Mouse (Mus musculus): ENCODE data around the gene Rsbn1l. TPM values are rescaled to one million over a fixed set of nuclear protein-coding genes. Genes with fewer than 3 reads are reported as not detected.

Gene Rsbn1l
- total RNA-seq, 2 experiments from 2014 or later: 16.8 to 17.8 TPM

GRCm38 (mm10) chr5:20858404-20858803 is 97.8 kb downstream of the Rsbn1l start:
- intact Hi-C loops (cut with DNase I): no loop called here
- no peak overlapping the region for H3K27ac ChIP-seq
- no peak for DNase-seq (ENCODE audit: extremely low spot score in 1 of 2, low spot score in 2 of 2)
- TF ChIP-seq CTCF (IDR thresholded peaks at IDR 0.05): no peak
- no peak overlapping the region for H3K4me3 ChIP-seq

GRCm38 (mm10) chr5:20855066-20855465 is 101.1 kb downstream of the Rsbn1l start:
- no peak for TF ChIP-seq CTCF (IDR thresholded peaks at IDR 0.05)
- H3K4me3 ChIP-seq: no peak overlapping the region
- no peak overlapping the region for H3K27ac ChIP-seq
- intact Hi-C loops (cut with DNase I): no loop called here
- DNase-seq (ENCODE audit: extremely low spot score in 1 of 2, low spot score in 2 of 2): no peak

- TF ChIP-seq CTCF (IDR thresholded peaks at IDR 0.05): no peak
Observed at GRCm38 (mm10) chr5:20847010-20847409, 109.2 kb downstream of the Rsbn1l start.

GRCm38 (mm10) chr5:20843816-20844215 is 112.4 kb downstream of the Rsbn1l start:
- Histone ChIP-seq H3K27ac (no peak overlapping the region), H3K4me3 (no peak overlapping the region)
- intact Hi-C loops (cut with DNase I): no loop called here
- TF ChIP-seq CTCF (IDR thresholded peaks at IDR 0.05): no peak
- DNase-seq (ENCODE audit: extremely low spot score in 1 of 2, low spot score in 2 of 2): no peak

More at GRCm38 (mm10) chr5:20847010-20847409, 109.2 kb downstream of the Rsbn1l start:
- intact Hi-C loops (cut with DNase I): no loop called here
- Histone ChIP-seq H3K27ac (no peak overlapping the region), H3K4me3 (no peak overlapping the region)
- no peak for DNase-seq (ENCODE audit: extremely low spot score in 1 of 2, low spot score in 2 of 2)

GRCm38 (mm10) chr5:20843405-20843804 is 112.8 kb downstream of the Rsbn1l start:
- no peak for DNase-seq (ENCODE audit: extremely low spot score in 1 of 2, low spot score in 2 of 2)
- TF ChIP-seq CTCF (IDR thresholded peaks at IDR 0.05): no peak
- intact Hi-C loops (cut with DNase I): no loop called here
- Histone ChIP-seq H3K27ac (no peak overlapping the region), H3K4me3 (no peak overlapping the region)

Other genes with a start within 250 kb of the Rsbn1l start
- gene Phtf2, start 74.3 kb downstream of the Rsbn1l start, total RNA-seq (2021): 10 to 100 TPM; 14.9 to 23.1 TPM
- 10 to 100 TPM; 22.1 to 25.8 TPM for gene Tmem60, start 74.2 kb downstream of the Rsbn1l start, total RNA-seq (2021)
- 10 to 100 TPM; 40.4 to 42.2 TPM for gene Ptpn12, start 99.5 kb upstream of the Rsbn1l start, total RNA-seq (2021)
- gene Gsap, start 229.9 kb upstream of the Rsbn1l start, total RNA-seq (2021): 1 to 10 TPM; 4.6 to 6.4 TPM

Data from left cerebral cortex, adult 2 months (tissue).